Mouse (Mus musculus): ENCODE measurements at regions not wholly inside any gene's neighbourhood (a gene's known extent, or its start where the extent isn't known, plus 50 kb on each side); places are given as distances from the start of the nearest gene placed in this dataset.

GRCm38 (mm10) chr4:7581931-7582330 is 656.9 kb downstream of the Car8 start:
- TF ChIP-seq POLR2A (IDR thresholded peaks at IDR 0.05; ENCODE audit: borderline replicate concordance, extremely low read depth, low read depth, low read length) (no peak), CTCF (IDR thresholded peaks at IDR 0.05; ENCODE audit: insufficient read depth, low read length) (no peak)
- 86% methylated on average over 4 of the region's 4 CpGs for WGBS
- H3K4me1 ChIP-seq (ENCODE audit: control insufficient read depth, insufficient read depth, low read length): no peaks in the 10 kb centered on the region
- no peak for DNase-seq
- no peak overlapping the region for H3K4me3 ChIP-seq (replicated peaks; ENCODE audit: extremely low read depth, low read depth, low read length)

GRCm38 (mm10) chr4:7581220-7581916 is 657.5 kb downstream of the Car8 start:
- TF ChIP-seq POLR2A (IDR thresholded peaks at IDR 0.05; ENCODE audit: borderline replicate concordance, extremely low read depth, low read depth, low read length) (no peak), CTCF (IDR thresholded peaks at IDR 0.05; ENCODE audit: insufficient read depth, low read length) (no peak)
- no peaks in the 10 kb centered on the region for H3K4me1 ChIP-seq (ENCODE audit: control insufficient read depth, insufficient read depth, low read length)
- H3K4me3 ChIP-seq (replicated peaks; ENCODE audit: extremely low read depth, low read depth, low read length): no peak overlapping the region
- WGBS: 50% methylated on average over 8 of the region's 8 CpGs
- DNase-seq: no peak

GRCm38 (mm10) chr4:7580554-7581219 is 658.2 kb downstream of the Car8 start:
- TF ChIP-seq POLR2A (IDR thresholded peaks at IDR 0.05; ENCODE audit: borderline replicate concordance, extremely low read depth, low read depth, low read length): no peak
- TF ChIP-seq CTCF (IDR thresholded peaks at IDR 0.05; ENCODE audit: insufficient read depth, low read length): no peak
- Histone ChIP-seq H3K4me3 (replicated peaks; ENCODE audit: extremely low read depth, low read depth, low read length) (no peak overlapping the region), H3K4me1 (ENCODE audit: control insufficient read depth, insufficient read depth, low read length) (no peaks in the 10 kb centered on the region)
- WGBS: 54% methylated on average over 10 of the region's 10 CpGs
- no peak for DNase-seq

GRCm38 (mm10) chr4:7574011-7574410 is 664.8 kb downstream of the Car8 start:
- no peaks in the 10 kb centered on the region for H3K4me1 ChIP-seq (ENCODE audit: control insufficient read depth, insufficient read depth, low read length)
- no peak for DNase-seq
- 70% methylated on average over 2 of the region's 2 CpGs for WGBS
- no peak for TF ChIP-seq POLR2A (IDR thresholded peaks at IDR 0.05; ENCODE audit: borderline replicate concordance, extremely low read depth, low read depth, low read length)
- TF ChIP-seq CTCF (IDR thresholded peaks at IDR 0.05; ENCODE audit: insufficient read depth, low read length): no peak
- H3K4me3 ChIP-seq (replicated peaks; ENCODE audit: extremely low read depth, low read depth, low read length): no peak overlapping the region

GRCm38 (mm10) chr4:7567687-7568393 is 671.0 kb downstream of the Car8 start:
- WGBS: 30% methylated on average over 6 of the region's 6 CpGs
- no peak overlapping the region for H3K4me3 ChIP-seq (replicated peaks; ENCODE audit: extremely low read depth, low read depth, low read length)
- no peak for DNase-seq
- TF ChIP-seq CTCF (IDR thresholded peaks at IDR 0.05; ENCODE audit: insufficient read depth, low read length) (no peak), POLR2A (IDR thresholded peaks at IDR 0.05; ENCODE audit: borderline replicate concordance, extremely low read depth, low read depth, low read length) (no peak)
- H3K4me1 ChIP-seq (ENCODE audit: control insufficient read depth, insufficient read depth, low read length): no peaks in the 10 kb centered on the region; the same call in 1 of the 2 replicates

- Histone ChIP-seq H3K4me3 (replicated peaks; ENCODE audit: extremely low read depth, low read depth, low read length) (no peak overlapping the region), H3K4me1 (ENCODE audit: control insufficient read depth, insufficient read depth, low read length) (0 out of 2 replicates have a peak, but pooled peaks cover 2% of the 10 kb centered on the region)
- no peak for DNase-seq
- TF ChIP-seq CTCF (IDR thresholded peaks at IDR 0.05; ENCODE audit: insufficient read depth, low read length) (no peak), POLR2A (IDR thresholded peaks at IDR 0.05; ENCODE audit: borderline replicate concordance, extremely low read depth, low read depth, low read length) (no peak)
- 44% methylated on average over 7 of the region's 7 CpGs for WGBS
These were observed 678.7 kb downstream of the Car8 start for GRCm38 (mm10) chr4:7559867-7560832.

- TF ChIP-seq CTCF (IDR thresholded peaks at IDR 0.05; ENCODE audit: insufficient read depth, low read length) (no peak), POLR2A (IDR thresholded peaks at IDR 0.05; ENCODE audit: borderline replicate concordance, extremely low read depth, low read depth, low read length) (no peak)
- no peak for DNase-seq
- WGBS: 71% methylated on average over 2 of the region's 2 CpGs
- H3K4me1 ChIP-seq (ENCODE audit: control insufficient read depth, insufficient read depth, low read length): 0 out of 2 replicates have a peak, but pooled peaks cover 2% of the 10 kb centered on the region
- H3K4me3 ChIP-seq (replicated peaks; ENCODE audit: extremely low read depth, low read depth, low read length): no peak overlapping the region
These were observed 680.1 kb downstream of the Car8 start for GRCm38 (mm10) chr4:7558721-7559120.

- TF ChIP-seq POLR2A (IDR thresholded peaks at IDR 0.05; ENCODE audit: borderline replicate concordance, extremely low read depth, low read depth, low read length) (no peak), CTCF (IDR thresholded peaks at IDR 0.05; ENCODE audit: insufficient read depth, low read length) (no peak)
- no peak for DNase-seq
- 85% methylated on average over 4 of the region's 4 CpGs for WGBS
These were observed 704.5 kb downstream of the Car8 start for GRCm38 (mm10) chr4:7534301-7534700.

GRCm38 (mm10) chr4:7527718-7528117 is 711.1 kb downstream of the Car8 start:
- WGBS: 58% methylated on average over 2 of the region's 2 CpGs
- no peak for TF ChIP-seq CTCF (IDR thresholded peaks at IDR 0.05; ENCODE audit: insufficient read depth, low read length)
- TF ChIP-seq POLR2A (IDR thresholded peaks at IDR 0.05; ENCODE audit: borderline replicate concordance, extremely low read depth, low read depth, low read length): no peak

More at GRCm38 (mm10) chr4:7534301-7534700, 704.5 kb downstream of the Car8 start:
- H3K4me3 ChIP-seq (replicated peaks; ENCODE audit: extremely low read depth, low read depth, low read length): no peak overlapping the region
- no peaks in the 10 kb centered on the region for H3K4me1 ChIP-seq (ENCODE audit: control insufficient read depth, insufficient read depth, low read length)

More at GRCm38 (mm10) chr4:7527718-7528117, 711.1 kb downstream of the Car8 start:
- Histone ChIP-seq H3K4me3 (replicated peaks; ENCODE audit: extremely low read depth, low read depth, low read length) (no peak overlapping the region), H3K4me1 (ENCODE audit: control insufficient read depth, insufficient read depth, low read length) (no peaks in the 10 kb centered on the region; the same call in 1 of the 2 replicates)
- DNase-seq: no peak

Measured in lung, adult 2 months (tissue).